In genomic region chr8:111717488-111717792, GRCm38 (mm10) we compare ENCODE assay signal across 9 mouse cellular contexts. TPM values are rescaled to one million over a fixed set of nuclear protein-coding genes. Genes with fewer than 3 reads are reported as not detected.
A peak's percentile ranks its signal among the peaks of the same experiment; 100 is the strongest.
DNase-seq lines count a peak whose midpoint lies in the region; ATAC-seq and TF ChIP-seq lines count a peak whose summit lies in the region.
"Had no signal": no experiment of that assay in that cellular context is flagged by ENCODE, and none has a peak within 500 bp of the region (broad histone marks: within the 10 kb centered on the region; RNA-seq: fewer than 3 reads in every experiment).

No protein-coding gene starts in this region.

- peaks cover 31% of the 10 kb centered on the region for H3K4me1 ChIP-seq in heart, postnatal 0 days (ENCODE audit: control insufficient read depth, insufficient read depth)
- peaks cover 14% of the 10 kb centered on the region for H3K4me1 ChIP-seq in brown adipose tissue, adult 24 weeks (ENCODE audit: control insufficient read depth, insufficient read depth, insufficient read length, low read length)
- peaks cover 20% of the 10 kb centered on the region for H3K4me1 ChIP-seq in hindbrain, embryonic 11.5 days (replicated peaks; ENCODE audit: control insufficient read depth, insufficient read depth, low read length)
- H3K4me1 ChIP-seq in midbrain, embryonic 13.5 days (replicated peaks) = peaks cover 49% of the 10 kb centered on the region

- no peak for TF ChIP-seq CTCF in heart, postnatal 0 days (IDR thresholded peaks at IDR 0.05; ENCODE audit: low read depth)

- DNase-seq in heart, postnatal 0 days (ENCODE audit: low spot score) = no peak
- no peak for DNase-seq in heart, postnatal 14 days
- DNase-seq in hindbrain, embryonic 11.5 days (ENCODE audit: low spot score) = peak; percentile 51
- no peak for DNase-seq in layer of hippocampus, adult 11-12 months (ENCODE audit: low spot score)
- no peak for DNase-seq in right cerebral cortex, postnatal 4 days
- DNase-seq: thymus, postnatal 25 days had no signal

- H3K27me3 ChIP-seq in heart, postnatal 0 days (ENCODE audit: control insufficient read depth, insufficient read depth, low read length) = no peaks in the 10 kb centered on the region
- H3K27me3 ChIP-seq in hindbrain, embryonic 11.5 days (ENCODE audit: control insufficient read depth, insufficient read depth, low read length) = no peaks in the 10 kb centered on the region
- no peaks in the 10 kb centered on the region for H3K27me3 ChIP-seq in midbrain, embryonic 13.5 days

- ATAC-seq in heart, postnatal 0 days (ENCODE audit: insufficient read depth, low read depth) = no peak
- peak; percentile 51 for ATAC-seq in hindbrain, embryonic 11.5 days (ENCODE audit: low FRiP score)
- ATAC-seq in midbrain, embryonic 13.5 days = peak; percentile 17
- ATAC-seq in CD4-positive, CD25-positive, alpha-beta regulatory T cell, adult 4 months = no peak

- H3K27ac ChIP-seq in heart, postnatal 0 days (ENCODE audit: low read depth) = peak overlapping the region; percentile 100
- H3K27ac ChIP-seq in brown adipose tissue, adult 24 weeks (replicated peaks; ENCODE audit: low read depth, low read length) = peak overlapping the region; percentile 7; the same call in 1 of the 2 replicates
- peak overlapping the region; percentile 99 for H3K27ac ChIP-seq in hindbrain, embryonic 11.5 days (ENCODE audit: low read depth, low read length)
- H3K27ac ChIP-seq in midbrain, embryonic 13.5 days = peak overlapping the region; percentile 98

- peaks cover 56% of the 10 kb centered on the region for H3K36me3 ChIP-seq in heart, postnatal 0 days (replicated peaks; ENCODE audit: control insufficient read depth, insufficient read depth, low read length)
- H3K36me3 ChIP-seq in hindbrain, embryonic 11.5 days (ENCODE audit: control insufficient read depth, insufficient read depth, low read length) = peaks cover 11% of the 10 kb centered on the region
- H3K36me3 ChIP-seq in midbrain, embryonic 13.5 days = peaks cover 58% of the 10 kb centered on the region

- H3K9me3 ChIP-seq in heart, postnatal 0 days (replicated peaks; ENCODE audit: control insufficient read depth, low read length) = no peaks in the 10 kb centered on the region
- no peaks in the 10 kb centered on the region for H3K9me3 ChIP-seq in hindbrain, embryonic 11.5 days (ENCODE audit: control insufficient read depth, low read length)
- H3K9me3 ChIP-seq in midbrain, embryonic 13.5 days = no peaks in the 10 kb centered on the region

- intact Hi-C loops in heart, postnatal 14 days (cut with DNase I) = loop anchor here (5.0 kb wide), 1 partner anchor 35 kb away; no protein-coding TSS in a partner anchor

- no peak for TF ChIP-seq EP300 in heart, postnatal 0 days (IDR thresholded peaks at IDR 0.05; ENCODE audit: low read depth)

- no peak overlapping the region for H3K4me3 ChIP-seq in heart, postnatal 0 days (ENCODE audit: low read depth, low read length)
- no peak overlapping the region for H3K4me3 ChIP-seq in brown adipose tissue, adult 24 weeks (ENCODE audit: insufficient read depth, low read depth, low read length)
- H3K4me3 ChIP-seq in hindbrain, embryonic 11.5 days (ENCODE audit: low read depth, low read length) = no peak overlapping the region
- no peak overlapping the region; the same call in 1 of the 2 replicates for H3K4me3 ChIP-seq in midbrain, embryonic 13.5 days (replicated peaks)

- WGBS in heart, postnatal 0 days = 20% methylated on average over 4 of the region's 4 CpGs
- 63% methylated on average over 4 of the region's 4 CpGs for WGBS in hindbrain, embryonic 11.5 days
- 35% methylated on average over 4 of the region's 4 CpGs for WGBS in midbrain, embryonic 13.5 days

- H3K9ac ChIP-seq in heart, postnatal 0 days (replicated peaks; ENCODE audit: low read depth, low read length) = peak overlapping the region; percentile 68
- peak overlapping the region; percentile 52 for H3K9ac ChIP-seq in hindbrain, embryonic 11.5 days (ENCODE audit: low read depth, low read length)
- peak overlapping the region; percentile 64 for H3K9ac ChIP-seq in midbrain, embryonic 13.5 days (replicated peaks)

- H3K4me2 ChIP-seq in heart, postnatal 0 days (ENCODE audit: low read depth, low read length) = peak overlapping the region; percentile 36
- H3K4me2 ChIP-seq in hindbrain, embryonic 11.5 days (replicated peaks; ENCODE audit: low read depth, low read length) = peak overlapping the region; percentile 28
- H3K4me2 ChIP-seq in midbrain, embryonic 13.5 days (replicated peaks) = peak overlapping the region; percentile 22

RNA-seq across cellular contexts. Expression of gene Bcar1, which starts 26.2 kb away (rescaled TPM):
- 53.2 and 81.5 TPM in 2 replicates for total RNA-seq in heart, postnatal 0 days (2014; rRNA removed; ENCODE audit: low replicate concordance)
- polyA plus RNA-seq in heart, postnatal 0 days (2015; fragmentation: Nextera tagmentation; extraction: Ambion mirVana) = 25.6 and 27.9 TPM in 2 replicates
- total RNA-seq in heart, postnatal 14 days (2021) = 10 to 100 TPM; 27.1 to 35.7 TPM
- 6.5 and 8.7 TPM in 2 replicates for polyA plus RNA-seq in brown adipose tissue, adult 24 weeks (2012; ENCODE audit: insufficient read depth, insufficient read length, missing spikeins)
- polyA plus RNA-seq in hindbrain, embryonic 11.5 days (2014; fragmentation: Nextera tagmentation; extraction: Ambion mirVana) = 43.3 and 47.3 TPM in 2 replicates
- 48.7 and 55.0 TPM in 2 replicates for polyA plus RNA-seq in midbrain, embryonic 13.5 days (2015; fragmentation: Nextera tagmentation; extraction: Ambion mirVana)
- under 1 TPM; 0.27 to 0.42 TPM for polyA plus RNA-seq in CD4-positive, CD25-positive, alpha-beta regulatory T cell, adult 4 months (2017; shearing (Covaris generic))

RNA-seq across cellular contexts. Expression of gene Ctrb1, which starts 26.6 kb away (rescaled TPM):
- total RNA-seq in heart, postnatal 0 days (2014; rRNA removed; ENCODE audit: low replicate concordance) = 0.62 and 3.4 TPM in 2 replicates
- polyA plus RNA-seq in heart, postnatal 0 days (2015; fragmentation: Nextera tagmentation; extraction: Ambion mirVana) = not detected in 2 replicates
- not detected for total RNA-seq in heart, postnatal 14 days (2021)
- not detected in 2 replicates for polyA plus RNA-seq in brown adipose tissue, adult 24 weeks (2012; ENCODE audit: insufficient read depth, insufficient read length, missing spikeins)
- not detected in 2 replicates for polyA plus RNA-seq in hindbrain, embryonic 11.5 days (2014; fragmentation: Nextera tagmentation; extraction: Ambion mirVana)
- 1.6 and 2.2 TPM in 2 replicates for polyA plus RNA-seq in midbrain, embryonic 13.5 days (2015; fragmentation: Nextera tagmentation; extraction: Ambion mirVana)
- not detected for polyA plus RNA-seq in CD4-positive, CD25-positive, alpha-beta regulatory T cell, adult 4 months (2017; shearing (Covaris generic))

Comparison
In these comparisons a context has a peak if more than half of its experiments do, and no peak if none do; other contexts are left out.
1. ATAC-seq: peak in hindbrain, embryonic 11.5 days (single experiment) and midbrain, embryonic 13.5 days (single experiment); none in heart, postnatal 0 days (single experiment) and CD4-positive, CD25-positive, alpha-beta regulatory T cell, adult 4 months (single experiment).
2. H3K27ac ChIP-seq: peak in every context shown above with its lines; median percentile 100 in heart, postnatal 0 days; 99 in hindbrain, embryonic 11.5 days; 98 in midbrain, embryonic 13.5 days; 7 in brown adipose tissue, adult 24 weeks.
3. Peak in every context shown above with its lines, with median percentiles within 50 percentile points of each other: H3K4me2 ChIP-seq and H3K9ac ChIP-seq.